Mouse (Mus musculus): ENCODE results near the gene Fam71f2. TPM values are rescaled to one million over a fixed set of nuclear protein-coding genes. Genes with fewer than 3 reads are reported as not detected.

Fam71f2 gene
- total RNA-seq (2021), result under 1 TPM; 0.38 to 0.72 TPM
- long read RNA-seq, experiment 1, partial matches to known transcripts, result 1 of 1 reads
- long read RNA-seq, experiment 1, other reads (novel, unspliced or antisense), result 0 of 1 reads
- long read RNA-seq, experiment 2, partial matches to known transcripts, result 1 of 1 reads
- long read RNA-seq, experiment 2, other reads (novel, unspliced or antisense), result 0 of 1 reads

DNA sequence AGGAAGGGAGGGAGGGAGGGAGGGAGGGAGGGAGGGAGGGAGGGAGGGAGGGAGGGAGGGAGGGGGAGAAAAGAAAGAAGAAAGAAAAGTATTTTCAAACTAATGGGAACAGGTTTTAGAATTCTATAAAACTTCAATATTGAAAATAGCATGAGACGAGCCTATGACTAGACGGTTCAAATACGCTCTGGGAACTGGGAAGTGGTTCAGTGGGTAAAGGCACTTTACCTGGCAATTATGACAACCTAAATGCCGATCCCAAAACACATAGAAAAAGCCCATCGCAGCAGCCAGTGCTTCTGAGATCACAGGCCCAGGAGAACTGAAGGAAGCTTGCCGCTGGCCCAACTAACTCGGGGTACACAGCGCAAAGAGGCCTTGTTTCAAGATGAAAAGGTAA, at the start of gene Fam71f2:
Gene Fam71f2, plus strand, starts transcription at position 301 of the 400 bp plus-strand sequence.
- no peak for DNase-seq (ENCODE audit: extremely low spot score in 1 of 2, low spot score in 2 of 2)
- intact Hi-C loops (cut with DNase I), result loop anchor here (1.0 to 2.0 kb wide), 2 partner anchors 74 to 108 kb away; no protein-coding TSS in a partner anchor
- no peak within 1 kb of the TSS for H3K4me3 ChIP-seq
- no peak within 1 kb of the TSS for H3K27ac ChIP-seq
- no peak for TF ChIP-seq CTCF (IDR thresholded peaks at IDR 0.05)

DNA sequence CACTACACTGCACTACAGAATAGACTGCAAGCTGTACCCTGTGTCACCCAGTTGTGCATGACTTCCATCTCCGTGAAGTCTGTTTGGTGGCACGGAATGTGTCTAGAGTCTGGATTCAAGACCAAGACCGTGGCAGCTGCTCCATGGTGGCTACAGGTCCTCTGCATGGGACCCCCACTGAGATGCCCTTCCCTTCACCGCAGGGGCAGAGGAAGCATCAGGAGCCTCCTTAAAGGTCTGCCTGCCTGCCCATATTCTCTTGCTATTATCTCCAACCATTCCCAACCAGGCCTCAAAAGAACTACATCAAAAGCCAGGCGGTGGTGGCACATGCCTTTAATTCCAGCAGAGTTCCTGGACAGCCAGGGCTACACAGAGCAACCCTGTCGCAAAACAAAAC, 49.0 kb upstream of the Fam71f2 start:
- Histone ChIP-seq H3K27ac (no peak overlapping the region), H3K4me3 (no peak overlapping the region)
- DNase-seq (ENCODE audit: extremely low spot score in 1 of 2, low spot score in 2 of 2), result no peak
- intact Hi-C loops (cut with DNase I), result no loop called here
- no peak for TF ChIP-seq CTCF (IDR thresholded peaks at IDR 0.05)

DNA sequence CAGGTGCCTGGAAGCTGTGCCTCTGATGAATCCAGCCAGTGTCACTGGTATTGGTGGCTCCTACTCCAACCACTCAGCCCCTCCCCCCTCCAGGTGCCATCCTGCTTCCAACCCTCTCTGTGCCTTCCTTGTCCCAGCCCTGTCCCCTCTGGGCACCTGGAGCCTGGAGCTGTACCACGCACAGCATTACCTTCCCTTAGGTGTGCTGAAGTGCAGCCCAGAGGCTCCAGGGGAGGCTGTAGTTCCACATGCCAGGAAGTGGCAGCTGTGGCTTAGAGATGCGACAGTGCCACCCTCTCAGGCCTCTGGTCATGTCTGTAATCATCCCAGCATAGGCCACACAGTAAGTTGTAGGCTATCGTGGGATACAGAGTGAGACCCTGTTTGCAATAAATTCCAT, 47.6 kb upstream of the Fam71f2 start:
- DNase-seq (ENCODE audit: extremely low spot score in 1 of 2, low spot score in 2 of 2), result no peak
- Histone ChIP-seq H3K4me3 (no peak overlapping the region), H3K27ac (no peak overlapping the region)
- no peak for TF ChIP-seq CTCF (IDR thresholded peaks at IDR 0.05)
- intact Hi-C loops (cut with DNase I), result no loop called here

DNA sequence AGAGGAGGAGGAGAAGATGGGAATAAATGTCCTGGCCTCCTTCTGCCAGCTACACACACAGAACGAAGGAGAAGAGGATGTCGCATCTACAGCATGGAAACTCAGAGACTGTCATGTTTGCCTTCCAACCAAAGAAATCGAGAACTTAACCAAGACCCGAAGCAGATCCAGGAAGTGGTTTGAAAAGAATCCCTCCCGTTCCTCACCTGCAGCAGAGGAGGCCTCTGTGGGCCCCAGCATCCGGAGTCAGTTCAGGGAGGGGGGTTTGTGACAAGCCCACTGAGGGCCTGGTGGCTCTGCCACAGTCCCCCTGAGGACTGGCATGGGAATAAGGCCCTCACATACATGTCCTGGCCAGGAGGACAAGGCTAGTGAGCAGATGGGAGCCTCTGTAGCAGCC, 47.1 kb upstream of the Fam71f2 start:
- intact Hi-C loops (cut with DNase I), result no loop called here
- no peak overlapping the region for H3K27ac ChIP-seq
- no peak for TF ChIP-seq CTCF (IDR thresholded peaks at IDR 0.05)
- H3K4me3 ChIP-seq, result no peak overlapping the region
- DNase-seq (ENCODE audit: extremely low spot score in 1 of 2, low spot score in 2 of 2), result no peak

DNA sequence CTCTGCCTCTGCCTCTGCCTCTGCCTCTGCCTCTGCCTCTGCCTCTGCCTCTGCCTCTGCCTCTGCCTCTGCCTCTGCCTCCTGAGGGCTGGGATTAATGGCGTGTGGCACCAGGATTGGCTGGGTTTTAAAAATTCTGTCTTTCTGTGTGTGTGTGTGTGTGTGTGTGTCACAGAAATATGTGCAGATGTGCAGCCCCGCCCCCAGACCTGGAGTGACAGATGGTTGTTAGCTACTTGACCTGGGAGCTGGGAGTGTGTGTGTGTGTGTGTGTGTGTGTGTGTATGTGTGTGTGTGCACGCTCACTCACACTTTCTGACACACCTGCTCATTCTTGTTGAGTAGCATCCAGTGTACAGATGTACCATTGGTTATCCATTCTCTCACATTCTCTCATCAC, 45.7 kb upstream of the Fam71f2 start:
- intact Hi-C loops (cut with DNase I), result no loop called here
- Histone ChIP-seq H3K4me3 (no peak overlapping the region), H3K27ac (no peak overlapping the region)
- no peak for DNase-seq (ENCODE audit: extremely low spot score in 1 of 2, low spot score in 2 of 2)
- TF ChIP-seq CTCF (IDR thresholded peaks at IDR 0.05), result no peak

DNA sequence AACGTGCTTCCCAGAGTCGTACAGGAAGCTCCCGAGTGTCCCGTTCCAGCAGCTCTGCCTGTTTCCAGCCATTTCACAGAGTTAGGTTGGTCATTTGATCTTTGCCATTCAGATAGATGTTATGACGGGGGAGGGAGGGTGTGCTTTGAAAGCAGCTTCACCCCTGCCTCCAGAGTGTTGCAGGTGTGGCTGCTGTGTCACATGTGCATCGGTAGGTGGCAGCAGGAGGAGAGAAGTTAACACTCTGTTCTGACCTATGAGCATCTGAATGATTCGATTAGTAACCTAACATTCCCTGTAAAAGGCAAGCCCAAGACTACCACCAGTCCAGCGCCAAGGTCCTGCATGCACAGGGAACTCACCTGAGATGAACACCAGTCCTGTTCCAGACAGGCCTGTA, 45.1 kb upstream of the Fam71f2 start:
- no peak for DNase-seq (ENCODE audit: extremely low spot score in 1 of 2, low spot score in 2 of 2)
- no peak overlapping the region for H3K4me3 ChIP-seq
- H3K27ac ChIP-seq, result no peak overlapping the region
- intact Hi-C loops (cut with DNase I), result no loop called here
- TF ChIP-seq CTCF (IDR thresholded peaks at IDR 0.05), result peak; percentile 47

DNA sequence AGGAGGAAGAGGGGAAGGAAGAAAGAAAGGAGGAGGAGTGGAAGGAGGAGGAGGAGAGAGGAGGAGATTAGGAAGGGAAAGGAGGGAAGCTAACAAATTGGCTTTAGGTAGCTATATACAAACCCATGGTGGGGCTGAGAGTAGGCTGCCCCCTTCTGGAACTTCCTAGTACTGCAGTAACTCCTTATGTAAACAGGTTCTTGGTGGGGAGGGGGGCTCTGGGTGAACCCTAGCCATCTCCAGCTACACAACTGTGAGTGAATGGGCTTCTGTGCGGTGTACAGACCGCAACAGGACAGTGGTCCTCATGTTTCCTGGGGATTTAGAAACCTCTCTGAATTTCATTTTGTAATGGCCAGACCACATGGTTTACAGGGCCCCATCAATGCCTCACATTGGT, 38.6 kb upstream of the Fam71f2 start:
- H3K27ac ChIP-seq, result no peak overlapping the region
- peak; percentile 72 for TF ChIP-seq CTCF (IDR thresholded peaks at IDR 0.05)
- peak; percentile 16 to 35 for DNase-seq (ENCODE audit: extremely low spot score in 1 of 2, low spot score in 2 of 2)
- no peak overlapping the region for H3K4me3 ChIP-seq
- intact Hi-C loops (cut with DNase I), result loop anchor here (1.0 to 2.0 kb wide), 3 partner anchors 36 to 70 kb away; no protein-coding TSS in a partner anchor

DNA sequence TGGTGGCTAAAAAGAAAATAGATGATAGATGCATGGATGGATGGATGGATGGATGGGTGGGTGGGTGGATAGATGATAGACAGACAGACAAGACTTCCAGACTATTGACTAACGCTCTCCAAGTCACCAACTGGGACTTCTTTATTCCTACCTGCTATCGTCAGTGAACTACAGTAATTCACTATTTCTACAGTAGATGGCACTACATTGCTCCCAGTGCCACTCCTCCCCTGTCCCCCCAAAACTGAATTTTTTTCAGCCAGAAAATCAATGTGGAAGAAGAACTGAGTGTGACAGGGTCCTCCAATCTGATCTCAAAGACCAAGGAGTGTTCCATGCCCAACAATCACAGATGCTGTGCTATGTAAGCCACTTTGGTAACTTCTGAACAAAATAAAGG, 37.7 kb upstream of the Fam71f2 start:
- Histone ChIP-seq H3K4me3 (no peak overlapping the region), H3K27ac (no peak overlapping the region)
- intact Hi-C loops (cut with DNase I), result loop anchor here (1.0 to 2.0 kb wide), 3 partner anchors 37 to 71 kb away; no protein-coding TSS in a partner anchor
- TF ChIP-seq CTCF (IDR thresholded peaks at IDR 0.05), result peak; percentile 43
- no peak for DNase-seq (ENCODE audit: extremely low spot score in 1 of 2, low spot score in 2 of 2)

DNA sequence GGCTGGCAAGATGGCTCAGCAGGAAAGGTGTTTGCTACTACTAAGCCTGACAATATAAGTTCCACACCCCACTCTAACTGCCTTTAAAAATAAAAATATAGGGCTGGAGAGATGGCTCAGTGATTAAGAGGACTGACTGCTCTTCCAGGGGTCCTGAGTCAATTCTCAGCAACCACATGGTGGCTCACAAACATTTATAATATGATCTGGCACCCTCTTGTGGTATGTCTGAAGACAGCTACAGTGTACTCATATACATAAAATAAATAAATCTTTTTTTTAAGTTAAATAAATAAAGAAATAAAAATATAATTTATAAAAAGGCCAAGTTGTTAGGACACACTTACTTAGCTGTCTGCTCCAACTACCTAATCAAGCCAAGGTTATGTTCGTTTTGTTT, 37.1 kb upstream of the Fam71f2 start:
- H3K27ac ChIP-seq, result no peak overlapping the region
- peak; percentile 48 for TF ChIP-seq CTCF (IDR thresholded peaks at IDR 0.05)
- intact Hi-C loops (cut with DNase I), result no loop called here
- no peak for DNase-seq (ENCODE audit: extremely low spot score in 1 of 2, low spot score in 2 of 2)
- no peak overlapping the region for H3K4me3 ChIP-seq

DNA sequence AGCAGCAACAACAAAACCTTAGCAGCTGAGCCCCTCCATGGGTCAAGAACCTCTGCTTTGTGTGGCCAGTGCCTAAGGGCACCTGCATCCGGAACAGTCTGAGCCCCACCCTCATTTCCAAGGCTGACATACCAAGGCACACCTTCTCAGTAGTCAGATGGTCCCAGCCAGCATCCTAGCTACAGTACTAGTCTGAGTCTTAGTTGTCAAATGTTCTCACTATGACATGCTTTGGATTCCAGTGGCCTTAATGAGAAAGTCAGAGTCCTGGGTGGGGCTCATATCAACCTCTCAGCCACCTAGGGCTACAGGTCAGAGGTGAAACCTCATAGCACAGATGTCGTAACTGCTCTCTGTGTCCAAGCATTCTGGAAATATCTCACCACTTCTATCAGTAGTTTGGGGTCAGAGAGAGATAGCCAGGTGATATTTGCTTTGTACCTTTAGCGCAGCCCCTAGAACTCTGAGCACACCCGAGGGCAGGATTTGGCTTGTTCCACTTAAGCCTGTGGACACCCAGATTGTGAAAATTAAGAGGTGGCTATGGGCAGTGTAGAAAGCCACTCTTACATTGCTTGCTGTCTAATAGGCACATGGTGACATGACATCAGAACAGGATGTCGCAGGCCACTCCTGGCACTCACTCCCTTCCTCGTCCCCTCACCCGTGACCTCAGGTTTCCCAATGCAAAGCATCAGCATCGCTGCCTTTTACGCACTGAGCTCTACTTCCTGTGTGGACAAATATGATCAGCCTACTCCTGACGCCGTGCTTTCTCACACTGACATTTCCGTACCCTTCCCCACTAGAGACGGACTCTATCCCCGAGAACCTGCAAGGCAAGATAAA, 33.9 kb upstream of the Fam71f2 start:
- DNase-seq (ENCODE audit: extremely low spot score in 1 of 2, low spot score in 2 of 2), result no peak
- no peak overlapping the region for H3K4me3 ChIP-seq
- no peak for TF ChIP-seq CTCF (IDR thresholded peaks at IDR 0.05)
- H3K27ac ChIP-seq, result no peak overlapping the region
- intact Hi-C loops (cut with DNase I), result no loop called here

DNA sequence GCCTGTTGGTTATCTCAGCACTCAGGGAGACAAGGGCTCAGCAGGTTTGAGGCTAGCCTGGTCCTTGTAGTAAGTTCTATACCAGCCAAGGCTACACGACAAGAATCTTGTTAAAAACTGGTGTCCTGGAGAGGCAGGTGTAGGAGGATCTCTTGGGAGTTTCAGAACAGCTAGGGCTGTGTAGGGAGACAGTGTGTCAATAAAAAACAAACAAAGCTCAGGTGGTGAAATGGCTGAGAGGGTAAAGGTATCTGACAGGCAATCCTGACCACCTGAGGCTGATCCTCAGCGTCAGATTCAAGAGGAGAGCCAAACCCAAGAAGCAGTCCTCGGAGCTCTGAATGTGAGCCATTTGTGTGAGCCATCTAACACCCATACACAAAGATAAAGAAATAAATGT, 33.2 kb upstream of the Fam71f2 start:
- Histone ChIP-seq H3K4me3 (no peak overlapping the region), H3K27ac (no peak overlapping the region)
- TF ChIP-seq CTCF (IDR thresholded peaks at IDR 0.05), result no peak
- intact Hi-C loops (cut with DNase I), result no loop called here
- no peak for DNase-seq (ENCODE audit: extremely low spot score in 1 of 2, low spot score in 2 of 2)

DNA sequence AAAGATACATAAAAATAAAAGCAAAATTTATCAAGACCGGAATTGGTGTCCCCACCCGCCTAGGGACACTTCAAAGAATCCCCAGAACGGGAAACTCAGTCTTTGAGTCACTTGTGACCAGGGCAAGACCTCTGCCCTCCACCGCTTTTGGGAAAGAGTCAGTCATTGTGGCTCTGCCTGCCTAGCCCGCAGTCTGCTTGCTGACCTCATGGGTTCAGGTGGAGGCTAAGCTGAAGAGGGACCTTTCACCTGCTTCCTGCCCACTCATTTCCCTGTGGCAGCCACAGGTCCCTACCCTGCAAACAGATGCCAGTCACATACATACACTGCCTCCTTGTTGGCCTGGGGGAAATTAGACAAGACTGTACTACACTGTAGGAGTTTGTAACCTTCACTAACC, 32.8 kb upstream of the Fam71f2 start:
- DNase-seq (ENCODE audit: extremely low spot score in 1 of 2, low spot score in 2 of 2), result no peak
- intact Hi-C loops (cut with DNase I), result no loop called here
- no peak for TF ChIP-seq CTCF (IDR thresholded peaks at IDR 0.05)
- H3K27ac ChIP-seq, result no peak overlapping the region
- H3K4me3 ChIP-seq, result no peak overlapping the region

Measured in left cerebral cortex, adult 2 months (tissue).